Mouse (Mus musculus): ENCODE data around the gene Zkscan5. TPM values are rescaled to one million over a fixed set of nuclear protein-coding genes. Genes with fewer than 3 reads are reported as not detected.
A peak's percentile ranks its signal among the peaks of the same experiment; 100 is the strongest.
"Not testable (repeated sequence)": the region's sequence is repeated elsewhere in the genome, so short reads cannot be mapped to it uniquely, and the experiment has no call there.

Gene Zkscan5
- total RNA-seq, 1 experiment from 2014 or later: 8.5 TPM

DNA sequence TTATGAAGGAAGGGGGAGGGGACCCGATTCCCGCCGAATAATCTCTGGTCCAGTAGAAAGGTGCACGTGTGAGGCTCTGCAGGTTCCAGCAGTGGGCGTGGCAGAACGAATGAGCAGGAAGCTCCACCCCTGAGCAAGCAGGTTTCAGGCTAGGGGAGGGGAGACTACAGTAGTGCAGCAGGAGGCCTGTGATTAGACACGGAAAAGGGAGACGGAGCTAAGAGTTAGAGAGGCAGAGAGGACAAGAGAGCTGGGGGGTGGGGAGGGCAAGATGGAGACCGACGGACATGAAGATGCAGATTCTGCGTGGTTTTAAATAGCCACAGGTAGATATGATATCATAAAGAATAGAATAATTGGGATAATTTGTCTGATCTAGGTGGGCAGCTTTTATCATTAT lies 4.0 kb downstream of the Zkscan5 start:
- not testable (repeated sequence) for ATAC-seq (ENCODE audit: extremely low read depth, insufficient number of reproducible peaks, low FRiP score, poor library complexity, severe bottlenecking)

DNA sequence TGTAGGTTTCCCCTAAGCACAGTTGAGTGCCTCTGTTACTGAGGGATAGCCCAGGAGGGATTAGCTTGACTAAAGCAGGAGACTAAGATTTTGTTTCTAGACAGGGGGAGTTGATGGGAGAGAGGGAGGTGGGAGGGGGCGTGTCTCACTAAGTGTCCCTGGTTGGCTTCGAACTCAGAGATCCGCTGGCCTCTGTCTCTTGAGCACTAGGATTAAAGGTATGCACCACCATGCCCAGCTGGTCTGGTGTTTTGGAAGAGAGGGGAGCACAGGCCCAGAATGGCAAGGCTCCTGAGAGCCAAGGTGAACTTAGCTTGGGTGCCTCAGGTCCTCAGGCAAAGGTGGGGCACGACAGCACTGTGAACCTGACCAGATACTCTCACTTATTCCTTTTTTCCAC lies 7.0 kb downstream of the Zkscan5 start:
- ATAC-seq (ENCODE audit: extremely low read depth, insufficient number of reproducible peaks, low FRiP score, poor library complexity, severe bottlenecking): no peak

DNA sequence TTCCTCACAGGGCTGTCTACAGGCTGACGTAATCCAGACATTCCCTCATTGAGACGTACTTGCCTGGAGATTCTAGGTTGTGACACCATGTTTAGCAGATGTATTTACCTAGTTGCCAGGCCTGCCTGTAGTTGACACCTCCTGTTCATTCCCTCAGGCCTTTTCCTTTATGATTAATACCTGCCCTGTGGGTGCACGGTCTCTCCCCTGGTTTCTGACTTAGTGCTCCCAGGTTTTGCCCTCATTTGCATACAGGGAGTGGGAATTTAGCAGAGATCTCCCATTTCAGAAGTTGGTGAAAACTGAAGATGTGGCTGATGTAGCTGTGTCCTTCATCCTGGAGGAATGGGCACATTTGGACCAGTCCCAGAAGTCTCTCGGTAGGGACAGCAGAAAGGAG lies 7.9 kb downstream of the Zkscan5 start:
- no peak for ATAC-seq (ENCODE audit: extremely low read depth, insufficient number of reproducible peaks, low FRiP score, poor library complexity, severe bottlenecking)

DNA sequence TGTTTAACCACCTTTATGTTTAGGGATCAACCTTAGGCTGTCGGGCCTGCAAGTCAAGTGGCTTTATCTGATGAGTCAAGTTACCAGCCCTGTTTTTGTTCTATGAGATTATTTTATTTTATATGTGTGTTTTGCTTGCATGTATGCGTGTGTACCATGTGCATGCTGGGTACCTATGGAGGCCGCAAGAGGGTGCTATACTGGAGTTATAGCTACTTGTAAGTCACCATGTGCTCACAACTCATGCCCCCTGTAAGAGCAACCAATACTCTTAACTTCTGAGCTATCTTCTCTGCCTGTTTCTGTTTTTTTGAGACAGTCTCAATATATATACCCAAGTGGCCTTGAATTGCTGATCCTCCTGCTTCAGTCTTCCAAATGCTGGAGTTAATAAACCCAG lies 9.1 kb downstream of the Zkscan5 start:
- no peak for ATAC-seq (ENCODE audit: extremely low read depth, insufficient number of reproducible peaks, low FRiP score, poor library complexity, severe bottlenecking)

DNA sequence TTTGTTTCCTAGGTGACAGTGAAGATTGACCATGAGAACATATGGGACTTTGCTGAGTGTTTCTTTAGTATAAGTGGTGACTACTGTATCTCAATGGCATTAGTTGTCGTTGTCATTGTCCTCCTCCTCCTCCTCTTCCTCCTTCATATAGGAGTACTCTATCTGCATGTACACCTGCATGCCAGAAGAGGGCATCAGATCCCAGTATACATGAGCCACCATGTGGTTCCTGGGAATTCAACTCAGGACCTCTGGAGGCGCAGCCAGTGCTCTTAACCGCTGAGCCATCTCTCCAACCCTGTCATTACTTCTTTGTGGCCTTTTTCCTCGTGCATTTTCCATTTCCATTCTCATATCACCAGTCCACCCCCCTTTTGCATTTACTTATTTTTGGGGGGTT lies 10.3 kb downstream of the Zkscan5 start:
- ATAC-seq (ENCODE audit: extremely low read depth, insufficient number of reproducible peaks, low FRiP score, poor library complexity, severe bottlenecking): no peak

DNA sequence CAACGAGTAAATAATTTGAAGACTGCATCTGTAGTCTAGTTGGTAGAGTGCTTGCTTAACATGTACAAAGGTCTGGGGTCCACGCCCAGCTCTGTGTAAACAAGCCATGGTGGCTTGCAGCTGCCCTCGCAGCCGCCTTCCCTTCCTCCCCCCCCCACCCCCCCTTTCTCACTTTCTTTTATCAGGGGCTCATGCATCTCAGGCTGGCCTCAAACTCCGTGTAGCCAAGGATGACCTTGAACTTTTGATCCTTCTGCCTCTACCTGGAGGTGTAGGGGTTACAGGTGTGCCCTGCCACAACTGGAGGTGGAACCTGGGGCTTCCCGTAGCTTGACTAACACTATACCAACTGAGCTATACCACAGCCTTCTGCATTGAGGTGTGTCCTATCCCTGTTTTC lies 13.4 kb downstream of the Zkscan5 start:
- ATAC-seq (ENCODE audit: extremely low read depth, insufficient number of reproducible peaks, low FRiP score, poor library complexity, severe bottlenecking): no peak

DNA sequence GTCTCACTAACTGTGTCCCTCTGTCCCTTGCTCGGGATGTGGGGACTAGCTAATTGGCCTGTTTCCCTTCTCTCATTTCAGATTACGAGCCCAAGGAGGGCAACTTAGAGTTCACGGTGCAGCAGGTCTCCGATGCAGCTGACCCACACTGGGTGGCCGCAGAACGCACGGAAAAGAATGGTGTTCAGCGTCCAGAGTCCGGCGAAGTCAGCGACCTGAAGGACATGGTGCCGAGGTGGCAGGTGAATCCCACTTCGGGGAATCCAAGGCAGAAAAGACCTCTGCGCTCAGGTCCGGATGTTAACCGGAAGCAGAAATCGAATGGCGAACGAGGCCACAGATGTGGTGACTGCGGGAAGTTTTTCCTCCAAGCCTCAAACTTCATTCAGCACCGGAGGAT lies 13.8 kb downstream of the Zkscan5 start:
- ATAC-seq (ENCODE audit: extremely low read depth, insufficient number of reproducible peaks, low FRiP score, poor library complexity, severe bottlenecking): no peak

DNA sequence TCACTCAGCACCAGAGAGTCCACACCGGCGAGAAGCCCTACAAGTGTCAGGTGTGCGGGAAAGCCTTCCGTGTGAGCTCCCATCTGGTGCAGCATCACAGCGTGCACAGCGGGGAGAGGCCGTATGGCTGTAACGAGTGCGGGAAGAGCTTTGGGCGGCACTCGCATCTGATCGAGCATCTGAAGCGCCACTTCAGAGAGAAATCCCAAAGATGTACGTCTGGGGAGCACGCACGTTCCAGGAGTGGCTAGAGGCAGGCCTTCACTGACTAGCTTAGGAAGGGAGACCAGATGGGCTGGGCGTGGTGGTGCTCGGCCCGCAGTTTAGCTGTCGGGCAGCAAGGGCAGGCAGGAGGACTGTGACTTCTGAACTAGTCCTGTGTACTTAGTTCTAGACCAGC lies 14.3 kb downstream of the Zkscan5 start:
- no peak for ATAC-seq (ENCODE audit: extremely low read depth, insufficient number of reproducible peaks, low FRiP score, poor library complexity, severe bottlenecking)

DNA sequence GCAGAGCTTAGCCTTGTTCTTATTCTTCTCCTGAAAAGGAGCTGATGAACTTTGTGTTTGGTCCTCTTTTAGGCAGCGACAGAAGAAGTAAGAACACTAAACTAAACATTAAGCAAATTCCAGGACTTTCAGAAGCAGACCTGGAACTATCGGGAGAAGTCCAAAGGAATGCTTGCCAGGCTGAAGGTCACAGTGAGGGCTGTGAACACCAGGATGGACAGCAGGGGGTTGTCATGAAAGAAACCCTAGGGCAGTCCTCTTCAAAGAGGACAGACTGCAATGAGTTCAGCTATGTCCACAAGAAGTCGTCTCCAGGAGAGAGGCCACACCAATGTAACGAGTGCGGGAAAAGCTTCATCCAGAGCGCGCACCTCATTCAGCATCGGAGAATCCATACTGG lies 15.6 kb downstream of the Zkscan5 start:
- ATAC-seq (ENCODE audit: extremely low read depth, insufficient number of reproducible peaks, low FRiP score, poor library complexity, severe bottlenecking): no peak

DNA sequence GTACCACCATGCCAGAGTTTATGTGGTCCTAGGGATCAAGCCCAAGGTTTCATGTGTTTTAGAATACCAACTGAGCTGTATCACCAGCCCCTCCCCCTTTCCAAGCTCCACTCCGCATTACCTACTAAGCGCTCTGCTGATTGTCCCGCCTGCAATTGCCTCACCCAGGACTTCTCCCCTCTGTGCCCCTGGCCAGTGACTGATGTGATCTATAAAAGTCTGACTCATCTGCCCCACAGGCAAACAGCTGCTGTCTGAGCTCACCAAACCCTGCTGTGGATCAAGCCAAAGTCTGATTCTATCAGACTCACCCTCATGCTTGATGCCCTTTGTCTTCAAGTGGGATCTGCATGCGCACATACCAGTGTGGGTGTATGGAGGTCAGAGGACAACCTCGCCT lies 18.5 kb downstream of the Zkscan5 start:
- ATAC-seq (ENCODE audit: extremely low read depth, insufficient number of reproducible peaks, low FRiP score, poor library complexity, severe bottlenecking): no peak

DNA sequence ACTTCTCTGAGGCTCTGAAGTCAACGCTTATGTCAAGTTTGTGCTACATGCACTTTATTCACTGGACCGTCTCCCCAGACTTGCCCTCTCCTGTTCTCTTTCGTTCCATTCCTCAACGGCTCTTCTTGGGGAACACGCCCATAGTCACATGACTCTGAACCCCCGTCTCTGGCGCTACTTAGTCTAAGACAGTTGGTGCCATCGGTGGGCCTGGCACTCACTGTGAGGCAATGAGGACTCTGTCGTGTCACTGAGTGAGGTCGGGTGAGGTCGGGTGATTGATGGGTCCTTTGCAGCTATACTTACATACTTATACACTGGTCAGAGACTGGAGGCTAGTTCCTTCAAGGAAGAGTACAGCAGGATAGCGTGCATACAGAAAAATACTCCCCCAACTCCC lies 19.0 kb downstream of the Zkscan5 start:
- ATAC-seq (ENCODE audit: extremely low read depth, insufficient number of reproducible peaks, low FRiP score, poor library complexity, severe bottlenecking): no peak

DNA sequence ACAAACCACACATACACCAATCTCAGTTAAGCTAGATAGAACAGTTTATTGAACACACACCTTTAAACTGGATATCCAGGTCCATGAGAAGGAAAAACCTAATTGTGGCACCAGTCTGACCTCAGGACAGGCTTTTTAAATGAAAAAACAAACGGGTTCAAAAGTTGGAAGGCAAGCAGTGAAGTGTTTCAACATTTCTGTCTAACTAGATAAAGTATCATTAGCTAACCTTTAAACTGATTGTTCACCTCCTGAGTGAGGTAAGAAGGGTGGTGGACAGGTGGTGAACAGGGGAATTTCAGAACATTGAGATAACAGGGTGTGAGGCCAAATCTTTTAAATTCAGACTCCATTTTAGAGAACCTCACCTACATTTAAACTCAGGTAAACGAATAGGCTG lies 22.1 kb downstream of the Zkscan5 start:
- ATAC-seq (ENCODE audit: extremely low read depth, insufficient number of reproducible peaks, low FRiP score, poor library complexity, severe bottlenecking): no peak

DNA sequence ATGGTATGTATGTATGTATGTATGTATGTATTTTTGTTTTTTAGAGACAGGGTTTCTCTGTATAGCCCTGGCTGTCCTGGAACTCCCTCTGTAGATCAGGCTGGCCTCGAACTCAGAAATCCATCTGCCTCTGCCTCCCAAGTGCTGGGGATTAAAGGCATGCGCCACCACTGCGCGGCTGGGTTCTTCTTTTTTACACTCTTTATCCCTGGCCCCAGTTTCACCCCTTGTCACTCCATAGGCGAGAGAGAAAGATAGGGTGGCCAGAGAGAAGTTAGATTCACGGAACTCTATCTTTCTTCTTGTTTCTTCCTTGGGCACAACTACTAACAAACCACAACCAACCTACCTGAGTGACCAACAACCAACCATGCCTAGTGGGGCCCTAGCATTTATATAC lies 24.9 kb downstream of the Zkscan5 start:
- not testable (repeated sequence) for ATAC-seq (ENCODE audit: extremely low read depth, insufficient number of reproducible peaks, low FRiP score, poor library complexity, severe bottlenecking)

DNA sequence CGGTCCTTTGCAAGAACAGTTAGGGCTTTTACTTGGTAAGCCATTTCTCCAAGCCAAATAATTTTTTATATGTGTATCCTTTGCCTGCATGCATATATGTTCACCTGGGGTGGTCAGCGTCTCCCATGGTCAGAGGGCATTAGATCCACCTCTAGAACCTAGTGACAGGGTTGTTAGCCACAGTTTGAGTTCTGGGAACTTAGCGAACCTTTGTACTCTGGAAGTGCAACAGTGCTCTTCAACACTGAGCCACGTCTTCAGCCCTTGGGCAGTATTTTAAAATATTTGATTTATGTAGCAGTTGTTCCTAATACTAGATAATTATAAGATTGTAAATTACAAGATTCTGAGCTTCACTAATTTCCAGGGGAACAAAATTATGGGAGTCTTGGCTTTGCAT lies 26.3 kb downstream of the Zkscan5 start:
- no peak for ATAC-seq (ENCODE audit: extremely low read depth, insufficient number of reproducible peaks, low FRiP score, poor library complexity, severe bottlenecking)

DNA sequence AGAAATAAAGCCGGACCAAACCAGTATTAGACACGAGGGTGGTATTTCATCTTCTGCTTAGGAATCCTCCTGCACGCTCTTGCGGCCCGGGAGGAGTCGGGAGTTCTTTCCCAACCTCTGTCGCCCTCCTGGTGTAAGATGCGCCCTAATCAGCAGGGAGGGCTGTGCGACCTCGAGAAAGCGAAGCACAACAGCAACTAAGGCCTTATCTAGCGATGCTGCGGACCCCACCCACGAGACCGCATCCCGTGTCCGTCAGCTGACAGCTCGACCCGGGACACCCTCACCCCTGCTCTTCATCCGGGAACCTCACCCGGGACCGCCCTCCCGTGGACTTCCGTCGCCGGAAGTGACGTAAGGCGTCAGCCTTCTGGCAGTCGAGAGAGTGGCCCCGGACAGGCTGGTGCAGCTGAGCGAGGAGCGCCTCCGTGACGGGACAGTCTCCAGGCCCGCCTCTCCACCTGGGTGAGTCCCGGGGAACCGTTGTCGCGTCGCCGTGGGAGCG lies 27.1 kb downstream of the Zkscan5 start, which contains the start of gene Zfp655:
Zfp655 (plus strand) TSS at position 349 of the 505 bp plus-strand sequence.
- peak; percentile 97 for ATAC-seq (ENCODE audit: extremely low read depth, insufficient number of reproducible peaks, low FRiP score, poor library complexity, severe bottlenecking)

DNA sequence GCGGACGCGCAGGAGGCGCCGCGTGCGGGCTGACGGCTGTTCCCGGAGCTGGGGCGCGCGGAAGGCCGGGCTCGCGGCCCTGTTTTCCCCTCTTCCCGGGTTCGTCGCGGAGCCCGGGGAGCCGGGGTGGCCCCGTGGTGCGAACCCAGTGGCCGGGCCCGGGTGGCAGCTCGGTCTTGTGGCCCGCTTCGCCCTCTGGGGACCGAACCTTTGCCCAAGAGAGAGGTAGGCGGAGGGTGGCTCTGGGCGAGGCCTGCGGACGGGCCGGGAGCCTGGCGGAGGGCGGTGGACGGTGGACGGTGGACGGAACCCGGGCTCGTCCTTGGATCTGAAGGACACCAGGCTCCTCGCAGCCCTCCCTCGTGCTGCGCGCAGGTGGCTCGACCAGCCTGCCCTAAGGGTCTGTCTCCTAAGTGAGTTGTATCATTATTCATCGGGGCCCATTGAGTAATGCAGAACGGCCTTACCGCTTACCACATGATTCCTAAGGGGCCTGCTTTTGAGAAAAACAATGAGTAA lies 27.6 kb downstream of the Zkscan5 start:
- ATAC-seq (ENCODE audit: extremely low read depth, insufficient number of reproducible peaks, low FRiP score, poor library complexity, severe bottlenecking): no peak

DNA sequence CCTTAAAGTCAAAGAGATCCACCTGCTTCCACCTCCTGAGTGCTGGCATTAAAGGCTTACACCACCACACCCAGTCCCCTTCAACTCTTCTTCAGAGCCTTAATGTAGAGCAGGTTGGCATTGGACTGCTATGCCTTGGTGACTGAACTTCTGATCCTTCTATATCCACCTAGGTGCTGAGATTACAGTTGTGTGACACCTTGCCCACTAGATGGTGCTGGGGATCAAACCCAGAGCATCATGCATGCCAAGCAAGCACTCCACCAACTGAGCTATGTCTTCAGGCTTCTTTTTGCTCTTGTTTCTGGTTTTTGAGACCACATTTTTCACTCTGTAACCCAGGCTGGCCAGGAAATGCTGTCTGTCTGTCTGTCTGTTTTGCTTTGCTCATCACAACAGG lies 30.3 kb downstream of the Zkscan5 start:
- ATAC-seq (ENCODE audit: extremely low read depth, insufficient number of reproducible peaks, low FRiP score, poor library complexity, severe bottlenecking): no peak; the same call in 1 of the 2 replicates

DNA sequence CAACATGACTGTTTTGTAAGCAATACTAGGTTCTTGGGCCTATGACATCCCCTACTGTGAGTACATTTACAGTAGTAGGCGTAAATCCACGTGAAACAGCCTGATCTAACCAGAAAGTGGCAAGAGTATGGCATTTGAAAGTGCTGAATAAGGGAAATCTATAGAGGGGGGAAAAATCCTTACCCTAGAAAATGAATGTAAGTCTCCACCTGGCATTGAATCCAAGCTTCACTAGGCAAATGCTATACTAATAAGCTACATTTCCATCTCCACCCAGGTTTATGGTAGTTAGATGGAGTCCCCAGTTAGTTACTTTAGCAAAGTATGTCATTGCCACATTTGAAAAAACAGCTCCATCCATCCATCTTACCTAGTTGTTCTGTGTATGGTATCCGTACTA lies 45.2 kb downstream of the Zkscan5 start:
- no peak for ATAC-seq (ENCODE audit: extremely low read depth, insufficient number of reproducible peaks, low FRiP score, poor library complexity, severe bottlenecking)

All from neutrophil, adult 5-6 weeks (primary cell).